Mouse (Mus musculus): ENCODE measurements around the gene Izumo1.

- peak; percentile 46; the same call in 1 of the 2 replicates for TF ChIP-seq EP300 (IDR thresholded peaks at IDR 0.05)
- no peak for TF ChIP-seq CTCF (IDR thresholded peaks at IDR 0.05)
Measured at GRCm38 (mm10) chr7:45643441-45644178, 22.0 kb downstream of the Izumo1 start.

Measured in lung, postnatal 0 days (tissue).